Comparison of ENCODE assay signal across 8 mouse cellular contexts in the genomic region with DNA sequence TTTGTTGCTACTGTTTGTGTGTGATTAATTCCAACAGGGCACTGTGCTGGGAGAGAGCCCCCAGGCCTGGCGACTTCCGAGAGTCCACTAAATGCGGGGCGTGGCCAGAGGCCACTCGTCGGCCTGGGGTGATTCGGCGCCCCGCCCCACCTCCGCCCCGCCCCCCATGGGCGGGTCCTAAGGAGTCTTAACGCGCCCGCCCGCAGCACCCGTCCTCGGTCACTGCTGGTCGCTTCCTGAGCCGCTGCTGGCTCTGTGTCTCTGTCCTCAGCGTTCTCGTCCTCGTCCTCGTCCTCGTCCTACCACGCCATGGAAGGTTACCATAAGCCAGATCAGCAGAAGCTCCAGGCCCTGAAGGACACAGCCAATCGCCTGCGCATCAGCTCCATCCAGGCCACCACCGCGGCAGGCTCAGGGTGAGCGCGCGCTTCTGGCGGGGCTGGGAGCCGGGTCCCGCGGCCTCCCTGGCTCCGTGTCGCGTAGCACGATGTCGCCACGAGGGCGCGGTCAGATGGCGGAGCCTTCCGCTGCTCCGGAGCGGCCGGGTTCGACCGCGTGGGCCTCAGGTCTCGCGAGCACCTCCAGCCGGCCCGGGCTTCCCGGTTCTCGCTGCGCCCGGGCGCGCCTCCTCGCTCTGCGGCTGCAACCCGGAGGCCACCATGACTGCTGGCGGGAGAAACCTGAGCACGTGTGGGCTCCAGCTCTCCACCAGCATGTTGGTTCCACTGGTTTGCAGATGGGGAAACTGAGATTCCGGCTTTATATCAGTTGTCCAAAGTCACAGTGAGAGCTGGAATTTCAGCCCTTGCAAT. TPM values are rescaled to one million over a fixed set of nuclear protein-coding genes. Genes with fewer than 3 reads are reported as not detected.
DNase-seq lines count a peak whose midpoint lies in the region; ATAC-seq and TF ChIP-seq lines count a peak whose summit lies in the region.

No protein-coding gene starts in this region.

- H3K9me3 ChIP-seq in E14TG2a.4 (ENCODE audit: low read length): no peaks in the 10 kb centered on the region
- H3K9me3 ChIP-seq in forebrain, embryonic 13.5 days (replicated peaks): no peaks in the 10 kb centered on the region
- no peaks in the 10 kb centered on the region for H3K9me3 ChIP-seq in neural tube, embryonic 15.5 days (replicated peaks)

- WGBS in forebrain, embryonic 13.5 days: 0% methylated on average over 58 of the region's 69 CpGs
- under 1% methylated on average over 64 of the region's 69 CpGs for WGBS in neural tube, embryonic 15.5 days

- H3K4me3 ChIP-seq in E14TG2a.4 (replicated peaks; ENCODE audit: low read length): peak overlapping the region; percentile 93
- H3K4me3 ChIP-seq in forebrain, embryonic 13.5 days: peak overlapping the region; percentile 86
- H3K4me3 ChIP-seq in neural tube, embryonic 15.5 days (replicated peaks): peak overlapping the region; percentile 78

- intact Hi-C loops in heart, postnatal 14 days (cut with DNase I): loop anchor here (2.0 kb wide), 1 partner anchor 26 kb away; no protein-coding TSS in a partner anchor

- ATAC-seq in forebrain, embryonic 13.5 days: peak; percentile 95
- peak; percentile 95 for ATAC-seq in neural tube, embryonic 15.5 days (ENCODE audit: low FRiP score)

- H3K27me3 ChIP-seq in E14TG2a.4 (ENCODE audit: insufficient read depth, low read length): no peaks in the 10 kb centered on the region
- no peaks in the 10 kb centered on the region for H3K27me3 ChIP-seq in forebrain, embryonic 13.5 days
- no peaks in the 10 kb centered on the region for H3K27me3 ChIP-seq in neural tube, embryonic 15.5 days (replicated peaks)

- H3K4me1 ChIP-seq in E14TG2a.4 (replicated peaks; ENCODE audit: low read depth, low read length): peaks cover 65% of the 10 kb centered on the region
- H3K4me1 ChIP-seq in forebrain, embryonic 13.5 days: peaks cover 32% of the 10 kb centered on the region
- H3K4me1 ChIP-seq in neural tube, embryonic 15.5 days: peaks cover 38% of the 10 kb centered on the region

- H3K4me2 ChIP-seq in forebrain, embryonic 13.5 days: peak overlapping the region; percentile 91
- H3K4me2 ChIP-seq in neural tube, embryonic 15.5 days: peak overlapping the region; percentile 88

- H3K36me3 ChIP-seq in E14TG2a.4 (ENCODE audit: insufficient read depth, low read length): peaks cover 35% of the 10 kb centered on the region
- H3K36me3 ChIP-seq in forebrain, embryonic 13.5 days (ENCODE audit: poor library complexity, severe bottlenecking): peaks cover under 1% of the 10 kb centered on the region; the same call in 1 of the 2 replicates
- H3K36me3 ChIP-seq in neural tube, embryonic 15.5 days: no peaks in the 10 kb centered on the region

- H3K27ac ChIP-seq in forebrain, embryonic 13.5 days: peak overlapping the region; percentile 87
- peak overlapping the region; percentile 96 for H3K27ac ChIP-seq in neural tube, embryonic 15.5 days (replicated peaks)

- H3K9ac ChIP-seq in forebrain, embryonic 13.5 days: peak overlapping the region; percentile 91
- peak overlapping the region; percentile 91 for H3K9ac ChIP-seq in neural tube, embryonic 15.5 days (replicated peaks)

- TF ChIP-seq CTCF in E14TG2a.4 (conservative IDR thresholded peaks at IDR 0.05; ENCODE audit: low read length): no peak

- peak; percentile 94 for DNase-seq in c-Kit-positive CD71-positive TER-119-positive erythroid progenitor cells, embryonic 14.5 days (ENCODE audit: low spot score)
- peak; percentile 98 for DNase-seq in heart, postnatal 14 days
- DNase-seq in layer of hippocampus, adult 11-12 months (ENCODE audit: low spot score): peak; percentile 96
- peak; percentile 93 to 97 for DNase-seq in lung, adult 18-20 months
- DNase-seq in testis, postnatal 14 days (ENCODE audit: low spot score): peak; percentile 92

RNA-seq across cellular contexts. Expression of gene Tkt, which starts 1.0 kb away (rescaled TPM):
- 274 and 296 TPM in 2 replicates for polyA plus RNA-seq in forebrain, embryonic 13.5 days (2015; fragmentation: Nextera tagmentation; extraction: Ambion mirVana)
- total RNA-seq in heart, postnatal 14 days (2021): 10 to 100 TPM; 35.1 to 39.2 TPM
- polyA plus RNA-seq in neural tube, embryonic 15.5 days (2015; fragmentation: Nextera tagmentation; extraction: Ambion mirVana): 270 and 288 TPM in 2 replicates

RNA-seq across cellular contexts. Expression of gene Cacna1d, which starts 57.9 kb away (rescaled TPM):
- polyA plus RNA-seq in forebrain, embryonic 13.5 days (2015; fragmentation: Nextera tagmentation; extraction: Ambion mirVana): 4.4 and 4.5 TPM in 2 replicates
- 1 to 10 TPM; 3.7 to 4.2 TPM for total RNA-seq in heart, postnatal 14 days (2021)
- 9.4 and 11.5 TPM in 2 replicates for polyA plus RNA-seq in neural tube, embryonic 15.5 days (2015; fragmentation: Nextera tagmentation; extraction: Ambion mirVana)

Comparison
In these comparisons a context has a peak if more than half of its experiments do, and no peak if none do; other contexts are left out.
1. Peak in every context shown above with its lines: DNase-seq, ATAC-seq, H3K4me3 ChIP-seq and H3K27ac ChIP-seq.